Mouse (Mus musculus): ENCODE data around the gene Tmem150c. TPM values are rescaled to one million over a fixed set of nuclear protein-coding genes. Genes with fewer than 3 reads are reported as not detected.

Gene Tmem150c
- polyA plus RNA-seq, 2 experiments, result 4.8 to 7.3 TPM

DNA sequence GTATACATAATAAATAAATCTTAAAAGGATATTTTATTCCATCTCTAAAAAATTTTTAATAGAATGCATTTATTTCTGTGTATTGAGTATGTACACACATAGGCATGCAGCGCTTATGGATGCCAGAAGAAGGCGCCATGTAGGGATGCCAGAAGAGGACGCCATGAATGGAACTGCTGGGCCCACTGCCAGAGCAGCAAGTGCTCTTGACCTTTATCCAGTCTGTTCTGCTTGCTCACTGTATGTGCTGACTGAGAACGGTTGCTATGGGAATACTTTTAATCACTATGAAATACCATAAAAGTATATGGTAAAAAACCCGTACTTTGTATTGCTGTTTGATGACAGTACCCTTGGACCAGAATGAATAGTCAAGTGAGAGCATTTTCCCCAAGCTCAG lies 116.2 kb downstream of the Tmem150c start:
- Histone ChIP-seq H3K4me2 (replicated peaks; ENCODE audit: low read depth, low read length, severe bottlenecking) (no peak overlapping the region), H3K36me3 (ENCODE audit: control insufficient read depth, insufficient read depth, low read length) (no peaks in the 10 kb centered on the region), H3K9me3 (ENCODE audit: control insufficient read depth, low read length) (no peaks in the 10 kb centered on the region), H3K4me3 (replicated peaks; ENCODE audit: low read length) (no peak overlapping the region), H3K4me1 (ENCODE audit: control insufficient read depth, insufficient read depth, low read length) (peaks cover 8% of the 10 kb centered on the region; the same call in 1 of the 2 replicates), H3K9ac (ENCODE audit: low read depth, low read length, severe bottlenecking) (no peak overlapping the region), H3K27ac (replicated peaks; ENCODE audit: low read depth, low read length) (no peak overlapping the region), H3K27me3 (ENCODE audit: control insufficient read depth, insufficient read depth, low read length) (no peaks in the 10 kb centered on the region)
- DNase-seq (ENCODE audit: low spot score), result no peak
- 74% methylated on average over 5 of the region's 5 CpGs for WGBS
- ATAC-seq (ENCODE audit: low FRiP score, low read depth), result no peak
- TF ChIP-seq POLR2A (IDR thresholded peaks at IDR 0.05; ENCODE audit: borderline replicate concordance, extremely low read depth, insufficient read depth, insufficient read length), result no peak

DNA sequence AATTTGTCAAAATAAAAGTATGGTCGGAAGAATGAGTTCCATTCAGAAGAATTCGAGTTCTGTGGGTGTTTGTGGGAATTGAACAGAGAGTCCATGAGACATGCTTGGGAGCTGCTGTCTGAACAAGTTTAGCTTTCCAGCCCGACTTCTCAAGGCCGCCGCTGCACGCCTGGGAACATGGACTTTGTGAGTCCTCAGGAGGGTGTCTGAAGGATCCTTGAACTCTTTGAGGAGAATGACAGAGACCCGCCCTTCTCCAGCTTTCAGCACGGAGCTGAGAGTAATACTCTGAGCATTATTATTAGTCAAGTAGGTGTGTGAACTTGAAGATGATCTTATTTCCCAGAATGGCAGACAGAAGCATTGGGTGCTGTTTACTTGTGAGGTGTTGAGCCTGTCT lies 117.1 kb downstream of the Tmem150c start:
- WGBS, result 94% methylated on average over 8 of the region's 8 CpGs
- Histone ChIP-seq H3K9me3 (ENCODE audit: control insufficient read depth, low read length) (no peaks in the 10 kb centered on the region), H3K27ac (replicated peaks; ENCODE audit: low read depth, low read length) (no peak overlapping the region), H3K9ac (ENCODE audit: low read depth, low read length, severe bottlenecking) (no peak overlapping the region), H3K27me3 (ENCODE audit: control insufficient read depth, insufficient read depth, low read length) (no peaks in the 10 kb centered on the region), H3K36me3 (ENCODE audit: control insufficient read depth, insufficient read depth, low read length) (peaks cover 3% of the 10 kb centered on the region; the same call in 1 of the 2 replicates), H3K4me1 (ENCODE audit: control insufficient read depth, insufficient read depth, low read length) (peaks cover 8% of the 10 kb centered on the region; the same call in 1 of the 2 replicates), H3K4me2 (replicated peaks; ENCODE audit: low read depth, low read length, severe bottlenecking) (no peak overlapping the region), H3K4me3 (replicated peaks; ENCODE audit: low read length) (no peak overlapping the region)
- DNase-seq (ENCODE audit: low spot score) (no peak), ATAC-seq (ENCODE audit: low FRiP score, low read depth) (no peak)
- no peak for TF ChIP-seq POLR2A (IDR thresholded peaks at IDR 0.05; ENCODE audit: borderline replicate concordance, extremely low read depth, insufficient read depth, insufficient read length)

DNA sequence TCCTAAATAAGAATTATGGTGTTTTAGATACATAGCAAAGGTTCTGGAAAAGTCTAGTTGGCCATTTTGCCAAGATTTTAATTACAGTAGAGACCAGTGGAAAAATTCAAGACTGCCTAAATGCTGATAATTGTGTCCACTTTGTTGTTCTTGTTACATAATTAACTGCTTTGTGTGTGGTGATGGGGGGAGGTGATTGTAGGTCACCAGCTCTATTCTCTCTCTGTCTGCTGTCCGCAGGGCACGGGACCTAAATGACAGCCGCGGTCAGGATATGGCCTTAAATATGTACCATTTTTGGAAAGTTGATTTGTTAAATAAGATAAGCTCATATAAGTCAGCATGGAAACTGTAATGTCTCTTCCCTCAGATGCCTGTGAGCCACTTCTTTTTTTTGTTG lies 118.3 kb downstream of the Tmem150c start:
- Histone ChIP-seq H3K4me2 (replicated peaks; ENCODE audit: low read depth, low read length, severe bottlenecking) (peak overlapping the region; percentile 94; the same call in 1 of the 2 replicates), H3K4me3 (replicated peaks; ENCODE audit: low read length) (0 out of 2 replicates have a peak overlapping the region, but pooled peaks have one; percentile 69), H3K36me3 (ENCODE audit: control insufficient read depth, insufficient read depth, low read length) (peaks cover 15% of the 10 kb centered on the region), H3K27me3 (ENCODE audit: control insufficient read depth, insufficient read depth, low read length) (no peaks in the 10 kb centered on the region), H3K9me3 (ENCODE audit: control insufficient read depth, low read length) (no peaks in the 10 kb centered on the region), H3K4me1 (ENCODE audit: control insufficient read depth, insufficient read depth, low read length) (peaks cover 13% of the 10 kb centered on the region), H3K27ac (replicated peaks; ENCODE audit: low read depth, low read length) (no peak overlapping the region), H3K9ac (ENCODE audit: low read depth, low read length, severe bottlenecking) (no peak overlapping the region)
- 88% methylated on average over 4 of the region's 4 CpGs for WGBS
- ATAC-seq (ENCODE audit: low FRiP score, low read depth) (no peak), DNase-seq (ENCODE audit: low spot score) (no peak)
- no peak for TF ChIP-seq POLR2A (IDR thresholded peaks at IDR 0.05; ENCODE audit: borderline replicate concordance, extremely low read depth, insufficient read depth, insufficient read length)

DNA sequence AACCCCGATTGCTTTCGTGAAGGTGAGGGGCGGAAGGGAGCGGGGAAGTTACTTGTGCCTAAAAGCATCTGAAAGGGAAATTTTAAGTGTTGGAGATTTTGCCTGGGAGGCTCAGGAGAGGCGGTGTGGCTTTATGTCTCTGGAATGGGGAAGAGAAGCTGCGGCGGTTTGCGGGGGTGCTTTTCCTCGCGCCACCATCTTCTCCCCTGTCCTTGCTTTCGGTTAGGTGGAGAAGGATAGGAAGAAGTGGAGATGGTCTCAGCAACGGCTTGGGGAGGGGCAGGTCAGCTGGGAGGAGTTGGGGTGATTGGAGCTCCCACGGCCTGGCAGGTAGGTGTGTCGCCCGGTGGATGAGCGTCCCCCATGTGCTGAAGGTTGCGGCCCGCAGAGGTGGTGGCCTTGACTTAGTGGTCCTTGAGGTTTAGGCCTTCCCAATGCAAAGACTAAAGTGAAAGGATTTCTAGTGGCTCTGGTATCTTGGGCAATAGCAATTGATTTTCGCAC lies 119.3 kb downstream of the Tmem150c start:
- WGBS, result under 1% methylated on average over 19 of the region's 19 CpGs
- peaks cover 14% of the 10 kb centered on the region for H3K4me1 ChIP-seq (ENCODE audit: control insufficient read depth, insufficient read depth, low read length)
- no peaks in the 10 kb centered on the region for H3K27me3 ChIP-seq (ENCODE audit: control insufficient read depth, insufficient read depth, low read length)
- H3K27ac ChIP-seq (replicated peaks; ENCODE audit: low read depth, low read length), result peak overlapping the region; percentile 95
- peak overlapping the region; percentile 99 for H3K9ac ChIP-seq (ENCODE audit: low read depth, low read length, severe bottlenecking)
- peak; percentile 21 for DNase-seq (ENCODE audit: low spot score)
- H3K4me2 ChIP-seq (replicated peaks; ENCODE audit: low read depth, low read length, severe bottlenecking), result peak overlapping the region; percentile 94
- peak overlapping the region; percentile 69 for H3K4me3 ChIP-seq (replicated peaks; ENCODE audit: low read length)
- H3K9me3 ChIP-seq (ENCODE audit: control insufficient read depth, low read length), result no peaks in the 10 kb centered on the region
- TF ChIP-seq POLR2A (IDR thresholded peaks at IDR 0.05; ENCODE audit: borderline replicate concordance, extremely low read depth, insufficient read depth, insufficient read length), result no peak
- ATAC-seq (ENCODE audit: low FRiP score, low read depth), result no peak
- H3K36me3 ChIP-seq (ENCODE audit: control insufficient read depth, insufficient read depth, low read length), result peaks cover 24% of the 10 kb centered on the region

DNA sequence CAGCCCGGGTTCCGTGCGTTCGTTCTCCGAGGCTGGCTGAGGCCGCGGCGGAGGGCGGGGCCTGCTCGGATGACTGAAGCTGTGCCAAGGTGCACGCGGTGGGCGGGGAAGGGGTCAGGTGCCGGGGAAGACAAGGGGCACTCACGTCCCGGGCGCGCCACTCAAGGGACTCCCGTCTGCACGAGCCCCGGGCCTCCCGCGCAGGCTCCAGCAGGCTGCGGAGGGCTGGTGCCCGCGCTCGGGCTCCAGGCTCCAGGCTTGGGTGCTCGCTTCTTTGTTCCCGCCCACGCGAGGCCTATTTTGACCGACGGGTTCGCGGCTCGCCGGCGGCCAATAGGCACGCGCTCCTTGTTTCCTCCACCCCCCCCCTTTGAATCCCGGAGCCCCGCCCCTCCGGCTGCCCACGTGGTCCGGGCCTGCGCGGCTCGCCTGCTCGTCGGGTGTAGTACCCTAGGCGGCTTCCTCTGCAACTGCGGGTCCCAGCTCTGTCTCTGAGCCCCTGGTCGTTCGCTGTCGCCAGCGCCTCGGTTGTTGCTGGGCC lies 119.9 kb downstream of the Tmem150c start, which contains the start of the genes Hnrnpdl and Enoph1:
Gene Hnrnpdl, minus strand, starts transcription at position 63 of the 541 bp plus-strand sequence.
Gene Enoph1, plus strand, starts transcription at position 384 of the 541 bp plus-strand sequence.
- Histone ChIP-seq H3K4me3 (replicated peaks; ENCODE audit: low read length) (peak within 1 kb of the TSS; percentile 69), H3K9ac (ENCODE audit: low read depth, low read length, severe bottlenecking) (peak within 1 kb of the TSS; percentile 99), H3K27me3 (ENCODE audit: control insufficient read depth, insufficient read depth, low read length) (no peaks in the 10 kb centered on the region), H3K27ac (replicated peaks; ENCODE audit: low read depth, low read length) (peak within 1 kb of the TSS; percentile 95), H3K9me3 (ENCODE audit: control insufficient read depth, low read length) (no peaks in the 10 kb centered on the region), H3K36me3 (ENCODE audit: control insufficient read depth, insufficient read depth, low read length) (peaks cover 30% of the 10 kb centered on the region), H3K4me1 (ENCODE audit: control insufficient read depth, insufficient read depth, low read length) (peaks cover 16% of the 10 kb centered on the region), H3K4me2 (replicated peaks; ENCODE audit: low read depth, low read length, severe bottlenecking) (peak within 1 kb of the TSS; percentile 94)
- DNase-seq (ENCODE audit: low spot score) (peak; percentile 94), ATAC-seq (ENCODE audit: low FRiP score, low read depth) (peak; percentile 89)
- under 1% methylated on average over 41 of the region's 57 CpGs for WGBS
- 0 out of 2 replicates have a peak, but pooled peaks have one; percentile 52 for TF ChIP-seq POLR2A (IDR thresholded peaks at IDR 0.05; ENCODE audit: borderline replicate concordance, extremely low read depth, insufficient read depth, insufficient read length)

Measured in limb, embryonic 14.5 days (tissue).